Mouse (Mus musculus) stomach, embryonic 14.5 days (tissue): ENCODE measurements at regions not wholly inside any gene's neighbourhood (a gene's known extent, or its start where the extent isn't known, plus 50 kb on each side); places are given as distances from the start of the nearest gene placed in this dataset.

ENCODE experiments used
- ATAC-seq: fragments of 200-750 bp; cut with Nextera tagmentation; 2 replicates; pipeline ENCODE4 v1.8.0; 2017; ENCODE audit warnings: low read depth, moderate TSS enrichment; ENCODE audit not compliant: insufficient number of reproducible peaks, insufficient read depth, low FRiP score
- H3K27ac ChIP-seq: fragments of 300-500 bp; sonication (generic); 2 replicates; pipeline ENCODE4 v1.5.1; 2014; ENCODE audit warnings: mild to moderate bottlenecking, low read length, moderate library complexity, mixed read lengths
- H3K27me3 ChIP-seq: fragments of 300-500 bp; sonication (generic); 2 replicates; pipeline ENCODE4 v1.6.1; 2014; ENCODE audit warnings: low read length, control low read depth, mixed read lengths; ENCODE audit not compliant: control insufficient read depth, insufficient read depth
- H3K36me3 ChIP-seq: fragments of 300-500 bp; sonication (generic); 2 replicates; pipeline ENCODE4 v1.6.1; 2014; ENCODE audit warnings: mild to moderate bottlenecking, control low read depth, low read length, moderate library complexity, mixed read lengths; ENCODE audit not compliant: control insufficient read depth, insufficient read depth
- H3K4me1 ChIP-seq: fragments of 300-500 bp; sonication (generic); 2 replicates; pipeline ENCODE4 v1.6.1; 2014; ENCODE audit warnings: low read length, control low read depth, mixed read lengths; ENCODE audit not compliant: control insufficient read depth, insufficient read depth
- H3K4me2 ChIP-seq: fragments of 300-500 bp; sonication (generic); replicated peaks from 2 replicates; pipeline ENCODE4 v1.6.1; 2014; ENCODE audit warnings: low read depth, low read length, control low read depth
- H3K4me3 ChIP-seq: fragments of 300-500 bp; sonication (generic); 2 replicates; pipeline ENCODE4 v1.5.1; 2014; ENCODE audit warnings: low read depth, low read length, control low read depth
- H3K9ac ChIP-seq: fragments of 300-500 bp; sonication (generic); replicated peaks from 2 replicates; pipeline ENCODE4 v1.6.1; 2014; ENCODE audit warnings: low read depth, mild to moderate bottlenecking, control low read depth, low read length, moderate library complexity, mixed read lengths
- H3K9me3 ChIP-seq: fragments of 300-500 bp; sonication (generic); 2 replicates; pipeline ENCODE4 v1.6.1; 2016; ENCODE audit warnings: low read depth, low read length, control low read depth; ENCODE audit not compliant: control insufficient read depth
- WGBS: fragments of 180-500 bp; shearing (Covaris S2); extraction: QIAGEN DNeasy Blood & Tissue Kit; methylation state at CpG from one replicate; pipeline ENCODE4 v1.1.7; 2014; 5-methylcytosine and 5-hydroxymethylcytosine counted together

- H3K27ac ChIP-seq: no peak overlapping the region
- H3K36me3 ChIP-seq: no peaks in the 10 kb centered on the region
- H3K27me3 ChIP-seq: no peaks in the 10 kb centered on the region
- H3K9me3 ChIP-seq: no peaks in the 10 kb centered on the region
- WGBS: 63% methylated on average over 11 of the region's 11 CpGs
- no peak overlapping the region for H3K4me2 ChIP-seq
- no peaks in the 10 kb centered on the region for H3K4me1 ChIP-seq
- no peak overlapping the region for H3K9ac ChIP-seq
- no peak for ATAC-seq
- H3K4me3 ChIP-seq: no peak overlapping the region
These were observed 187.4 kb upstream of the Igsf21 start for GRCm38 (mm10) chr4:140433744-140434542.

- ATAC-seq: no peak
These were observed 185.5 kb upstream of the Igsf21 start for GRCm38 (mm10) chr4:140432101-140432500.

GRCm38 (mm10) chr4:140427039-140427438, 180.5 kb upstream of the Igsf21 start:
- no peak overlapping the region for H3K4me2 ChIP-seq

More at GRCm38 (mm10) chr4:140432101-140432500, 185.5 kb upstream of the Igsf21 start:
- H3K4me3 ChIP-seq: no peak overlapping the region
- no peaks in the 10 kb centered on the region for H3K9me3 ChIP-seq
- no peaks in the 10 kb centered on the region for H3K27me3 ChIP-seq
- no peak overlapping the region for H3K27ac ChIP-seq
- no peak overlapping the region for H3K9ac ChIP-seq
- WGBS: 71% methylated on average over 7 of the region's 7 CpGs
- no peaks in the 10 kb centered on the region for H3K36me3 ChIP-seq
- no peaks in the 10 kb centered on the region for H3K4me1 ChIP-seq
- no peak overlapping the region for H3K4me2 ChIP-seq

DNA sequence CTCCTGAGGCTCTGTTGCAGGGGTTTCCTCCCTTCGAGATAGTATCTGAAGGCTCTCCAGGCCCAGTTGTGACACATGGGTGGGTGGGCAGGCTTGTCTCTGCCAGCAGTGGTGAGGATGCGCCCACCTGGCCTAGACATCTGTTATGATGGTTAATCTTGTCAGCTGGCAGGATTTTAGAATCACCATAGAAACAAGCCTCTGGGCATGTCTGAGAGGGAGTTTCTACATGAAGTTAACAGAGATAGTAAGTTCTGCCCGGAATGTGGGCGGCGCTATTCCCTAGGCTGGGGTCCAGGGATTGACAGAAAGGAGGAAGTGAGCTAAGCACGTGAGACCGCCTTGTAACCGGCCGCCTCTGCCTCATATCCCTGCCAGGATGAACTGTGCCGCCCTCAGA, 177.2 kb upstream of the Igsf21 start:
- no peak overlapping the region for H3K9ac ChIP-seq
- no peaks in the 10 kb centered on the region for H3K36me3 ChIP-seq
- no peaks in the 10 kb centered on the region for H3K27me3 ChIP-seq
- no peak overlapping the region for H3K27ac ChIP-seq
- no peak overlapping the region for H3K4me3 ChIP-seq
- no peaks in the 10 kb centered on the region for H3K9me3 ChIP-seq
- 88% methylated on average over 10 of the region's 10 CpGs for WGBS
- no peak overlapping the region for H3K4me2 ChIP-seq
- H3K4me1 ChIP-seq: no peaks in the 10 kb centered on the region
- ATAC-seq: no peak

More at GRCm38 (mm10) chr4:140427039-140427438, 180.5 kb upstream of the Igsf21 start:
- Histone ChIP-seq H3K9ac (no peak overlapping the region), H3K4me3 (no peak overlapping the region), H3K4me1 (no peaks in the 10 kb centered on the region), H3K36me3 (no peaks in the 10 kb centered on the region), H3K27me3 (no peaks in the 10 kb centered on the region), H3K27ac (no peak overlapping the region), H3K9me3 (no peaks in the 10 kb centered on the region)
- no peak for ATAC-seq
- 72% methylated on average over 3 of the region's 3 CpGs for WGBS

- WGBS: 73% methylated on average over 7 of the region's 7 CpGs
- no peak for ATAC-seq
These were observed 175.5 kb upstream of the Igsf21 start for GRCm38 (mm10) chr4:140421926-140422585.

DNA sequence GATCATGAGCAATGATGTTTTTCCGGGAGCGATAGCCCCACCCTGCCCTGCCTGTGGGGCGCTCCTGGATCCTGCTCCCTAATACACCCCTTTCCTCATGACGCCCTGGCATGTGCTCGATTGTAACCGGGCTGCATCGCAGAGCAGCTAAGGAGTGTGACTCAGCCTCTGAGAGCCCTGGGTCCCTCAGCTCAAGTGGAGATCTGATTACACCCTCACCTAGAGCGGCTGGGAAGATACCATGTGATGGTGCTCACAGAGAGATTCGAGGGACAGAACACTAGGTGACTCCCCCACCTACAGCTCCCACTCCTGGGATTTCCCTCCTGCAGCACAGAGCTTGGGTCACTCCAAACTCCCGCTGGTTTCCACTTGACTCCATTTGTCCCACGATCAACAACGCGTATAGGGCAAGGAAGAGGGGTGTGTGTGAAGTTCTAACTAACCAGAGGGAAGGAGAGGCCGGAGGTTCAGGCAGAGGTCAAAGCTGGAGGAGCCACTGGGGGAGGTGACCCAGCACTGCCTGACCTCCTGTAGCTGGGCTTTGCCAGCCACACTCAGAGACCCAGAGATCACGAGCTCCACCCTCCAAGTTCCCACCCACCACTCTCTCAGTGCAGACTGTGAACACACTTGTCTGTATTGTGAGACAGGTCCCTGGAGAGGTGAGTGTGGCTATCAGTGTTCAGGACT, 173.3 kb upstream of the Igsf21 start:
- 38% methylated on average over 15 of the region's 15 CpGs for WGBS
- Histone ChIP-seq H3K4me2 (no peak overlapping the region), H3K27me3 (no peaks in the 10 kb centered on the region), H3K9me3 (no peaks in the 10 kb centered on the region), H3K4me3 (no peak overlapping the region), H3K27ac (no peak overlapping the region), H3K9ac (no peak overlapping the region), H3K4me1 (no peaks in the 10 kb centered on the region), H3K36me3 (no peaks in the 10 kb centered on the region)
- ATAC-seq: peak; percentile 23; the same call in 1 of the 2 replicates

More at GRCm38 (mm10) chr4:140421926-140422585, 175.5 kb upstream of the Igsf21 start:
- Histone ChIP-seq H3K27me3 (no peaks in the 10 kb centered on the region), H3K4me3 (no peak overlapping the region), H3K4me2 (no peak overlapping the region), H3K4me1 (no peaks in the 10 kb centered on the region), H3K36me3 (no peaks in the 10 kb centered on the region), H3K9ac (no peak overlapping the region), H3K9me3 (no peaks in the 10 kb centered on the region), H3K27ac (no peak overlapping the region)

DNA sequence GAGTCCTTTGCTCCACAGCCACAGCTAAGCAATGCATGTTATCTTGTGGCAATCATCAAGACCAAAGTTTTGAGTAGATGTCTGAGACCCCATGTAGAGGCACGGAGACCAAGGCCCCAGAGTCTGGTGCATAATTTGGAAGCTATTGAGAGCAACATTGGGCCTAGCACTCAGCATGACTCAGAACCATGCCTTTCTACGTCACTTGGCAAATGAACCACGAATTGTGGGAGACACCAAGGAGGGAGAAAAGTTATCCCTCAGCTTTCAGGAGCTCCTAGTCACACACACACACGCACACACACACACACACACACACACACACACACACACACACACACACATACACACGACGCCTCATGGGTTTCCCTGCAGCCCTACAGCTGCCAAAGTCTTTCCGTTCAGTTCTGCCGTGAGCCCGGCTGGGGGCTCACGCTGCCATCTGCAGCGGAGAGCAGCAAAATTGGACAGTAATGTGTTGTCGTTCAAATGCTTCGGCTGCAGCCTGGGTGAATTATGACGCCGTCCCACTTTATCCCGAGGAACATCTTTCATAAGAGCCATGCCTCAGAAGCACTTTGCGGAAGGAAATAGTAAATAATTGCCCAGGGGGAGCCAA, 165.8 kb upstream of the Igsf21 start:
- Histone ChIP-seq H3K4me1 (no peaks in the 10 kb centered on the region), H3K9ac (no peak overlapping the region), H3K27me3 (no peaks in the 10 kb centered on the region), H3K36me3 (no peaks in the 10 kb centered on the region), H3K4me2 (no peak overlapping the region), H3K4me3 (no peak overlapping the region), H3K27ac (no peak overlapping the region), H3K9me3 (no peaks in the 10 kb centered on the region)
- ATAC-seq: no peak
- 54% methylated on average over 16 of the region's 17 CpGs for WGBS

- Histone ChIP-seq H3K27me3 (no peaks in the 10 kb centered on the region), H3K9me3 (no peaks in the 10 kb centered on the region), H3K27ac (no peak overlapping the region), H3K36me3 (no peaks in the 10 kb centered on the region), H3K4me3 (no peak overlapping the region), H3K9ac (no peak overlapping the region), H3K4me1 (peaks cover 6% of the 10 kb centered on the region; the same call in 1 of the 2 replicates), H3K4me2 (no peak overlapping the region)
- 87% methylated on average over 5 of the region's 5 CpGs for WGBS
- ATAC-seq: no peak
These were observed 161.9 kb upstream of the Igsf21 start for GRCm38 (mm10) chr4:140408446-140408845.
